Mouse (Mus musculus) heart, adult 2 months (tissue): ENCODE results near the gene Eid3.

Experiments used
- CTCF ChIP-seq: fragments of 200-600 bp; IDR thresholded peaks from 2 replicates; pipeline ENCODE4 v1.8.1; 2022; ENCODE audit warnings: antibody characterized with exemption, mild to moderate bottlenecking, moderate library complexity
- EP300 ChIP-seq: fragments of 200-500 bp; IDR thresholded peaks from 2 replicates; pipeline ENCODE4 v1.6.1; 2011; ENCODE audit warnings: low read depth, low read length, control low read depth; ENCODE audit not compliant: insufficient read depth
- POLR2A ChIP-seq: fragments of 200-500 bp; IDR thresholded peaks from 2 replicates; pipeline ENCODE4 v1.6.1; 2011; ENCODE audit warnings: mild to moderate bottlenecking, low read depth, low read length, control low read depth; ENCODE audit not compliant: insufficient read depth

DNA sequence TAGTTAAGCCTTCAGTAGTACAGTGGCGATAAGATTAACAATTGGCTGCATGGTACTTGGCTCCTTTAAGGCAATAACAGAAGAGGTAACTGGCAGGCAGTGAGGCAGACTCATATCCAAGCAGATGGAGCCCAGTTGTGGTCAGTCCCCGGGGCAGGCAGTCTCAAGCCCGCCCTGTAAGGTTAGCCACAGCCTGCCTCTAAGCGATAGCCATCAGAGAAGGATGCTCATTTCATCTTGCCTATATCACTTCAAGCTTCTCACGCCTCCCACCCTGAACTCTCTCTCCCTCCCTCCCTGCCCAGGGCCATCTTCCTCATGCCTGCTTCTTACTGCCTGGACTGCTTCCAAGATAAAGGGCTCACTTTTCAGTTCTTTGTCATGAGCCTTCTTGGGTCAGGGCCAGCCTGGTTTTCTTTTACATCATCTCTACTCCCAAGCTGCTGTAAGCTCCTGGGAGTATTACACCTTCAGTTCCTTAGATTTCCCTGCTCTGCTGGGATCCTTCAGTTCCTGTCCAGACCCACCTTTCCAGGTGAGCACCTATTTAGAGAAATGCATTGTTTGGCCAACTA, 3.2 kb upstream of the Eid3 start:
- TF ChIP-seq POLR2A (no peak), CTCF (no peak), EP300 (no peak)
